Mouse (Mus musculus): ENCODE measurements around the gene Wbp2. TPM values are rescaled to one million over a fixed set of nuclear protein-coding genes. Genes with fewer than 3 reads are reported as not detected.

Gene Wbp2
- total RNA-seq (2014; fragmentation: Nextera tagmentation) (160 and 169 TPM in 2 replicates), total RNA-seq (2017) (55.9 and 61.6 TPM in 2 replicates), polyA plus RNA-seq (2012) (499 and 545 TPM in 2 replicates)

- no peak for TF ChIP-seq CTCF (IDR thresholded peaks at IDR 0.05; ENCODE audit: low read depth, low read length)
- no peak for TF ChIP-seq POLR2AphosphoS5 (IDR thresholded peaks at IDR 0.05; ENCODE audit: insufficient replicate concordance, low read depth, low read length)
- no peak for TF ChIP-seq TAL1 (conservative IDR thresholded peaks at IDR 0.05; ENCODE audit: low read depth, low read length)
- no peak for TF ChIP-seq GATA1 (IDR thresholded peaks at IDR 0.05; ENCODE audit: borderline replicate concordance, low read length)
- TF ChIP-seq GATA2 (IDR thresholded peaks at IDR 0.05; ENCODE audit: borderline replicate concordance, low read depth, low read length): no peak
- H3K4me3 ChIP-seq (ENCODE audit: low read depth, low read length): peak within 1 kb of the TSS; percentile 73
- H3K27me3 ChIP-seq (ENCODE audit: insufficient read depth, low read length): no peaks in the 10 kb centered on the region
- peaks cover 44% of the 10 kb centered on the region for H3K36me3 ChIP-seq (replicated peaks)
- peaks cover 71% of the 10 kb centered on the region for H3K4me1 ChIP-seq (ENCODE audit: insufficient read depth, low read depth, low read length)
- no peaks in the 10 kb centered on the region for H3K9me3 ChIP-seq (replicated peaks)
- peak; percentile 96 for DNase-seq (ENCODE audit: low spot score)
- peak; percentile 93 for ATAC-seq (ENCODE audit: extremely low read depth, insufficient number of reproducible peaks, low FRiP score, poor library complexity, severe bottlenecking)
These were observed at the start of gene Wbp2 for GRCm38 (mm10) chr11:116086258-116087193. TSS of gene Wbp2 (minus strand) at chr11:116086995.

DNA sequence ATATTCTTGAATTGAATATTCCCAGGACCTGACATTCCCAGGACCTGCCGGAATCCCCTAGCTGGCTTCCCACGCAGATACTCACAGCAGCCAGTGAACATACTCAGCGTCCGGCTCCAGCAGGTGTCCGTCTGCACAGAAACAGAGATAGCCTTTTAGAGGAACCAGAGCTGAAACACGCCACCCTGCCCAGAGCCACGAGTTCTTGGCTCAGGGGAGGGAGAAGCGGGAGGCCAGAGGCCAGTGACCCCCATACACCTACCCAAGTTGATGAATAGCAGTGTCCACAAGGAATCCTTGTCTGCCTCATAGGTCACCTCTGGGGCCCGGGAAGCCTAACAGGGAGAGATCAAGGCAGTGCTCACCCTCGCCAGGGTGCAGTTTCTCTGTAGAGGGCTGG, 47.4 kb upstream of the Wbp2 start:
- H3K27me3 ChIP-seq (ENCODE audit: insufficient read depth, low read length): peaks cover 6% of the 10 kb centered on the region
- peaks cover 72% of the 10 kb centered on the region for H3K36me3 ChIP-seq (replicated peaks)
- DNase-seq (ENCODE audit: low spot score): no peak
- no peak for ATAC-seq (ENCODE audit: extremely low read depth, insufficient number of reproducible peaks, low FRiP score, poor library complexity, severe bottlenecking)
- peaks cover 37% of the 10 kb centered on the region for H3K4me1 ChIP-seq (ENCODE audit: insufficient read depth, low read depth, low read length)
- TF ChIP-seq TAL1 (conservative IDR thresholded peaks at IDR 0.05; ENCODE audit: low read depth, low read length): no peak
- TF ChIP-seq GATA2 (IDR thresholded peaks at IDR 0.05; ENCODE audit: borderline replicate concordance, low read depth, low read length): no peak
- H3K4me3 ChIP-seq (ENCODE audit: low read depth, low read length): no peak overlapping the region
- H3K9me3 ChIP-seq (replicated peaks): no peaks in the 10 kb centered on the region

DNA sequence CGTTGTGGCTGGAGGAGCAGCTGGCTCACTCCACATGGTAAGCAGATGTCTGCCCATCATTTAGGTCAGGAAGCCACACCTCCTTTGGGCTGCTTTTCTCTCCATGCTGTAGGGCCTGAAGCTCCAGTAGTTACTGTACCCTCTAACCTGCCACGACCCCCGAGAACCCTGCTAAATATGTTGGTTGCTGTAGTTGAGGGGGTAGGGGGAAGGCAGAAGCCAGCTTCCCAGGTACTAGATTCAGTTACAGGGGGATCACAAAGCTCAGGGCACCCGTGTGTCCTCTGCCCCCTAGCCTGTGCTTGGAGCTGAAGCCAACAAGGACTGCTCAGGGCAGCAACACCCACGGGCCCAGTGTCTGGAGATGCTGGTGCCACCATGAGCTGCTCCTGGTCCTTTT, 46.7 kb upstream of the Wbp2 start:
- DNase-seq (ENCODE audit: low spot score) (no peak), ATAC-seq (ENCODE audit: extremely low read depth, insufficient number of reproducible peaks, low FRiP score, poor library complexity, severe bottlenecking) (no peak)
- H3K36me3 ChIP-seq (replicated peaks): peaks cover 72% of the 10 kb centered on the region
- H3K27me3 ChIP-seq (ENCODE audit: insufficient read depth, low read length): peaks cover 10% of the 10 kb centered on the region
- H3K4me3 ChIP-seq (ENCODE audit: low read depth, low read length): no peak overlapping the region
- H3K9me3 ChIP-seq (replicated peaks): no peaks in the 10 kb centered on the region
- H3K4me1 ChIP-seq (ENCODE audit: insufficient read depth, low read depth, low read length): peaks cover 33% of the 10 kb centered on the region
- no peak for TF ChIP-seq GATA2 (IDR thresholded peaks at IDR 0.05; ENCODE audit: borderline replicate concordance, low read depth, low read length)
- TF ChIP-seq TAL1 (conservative IDR thresholded peaks at IDR 0.05; ENCODE audit: low read depth, low read length): no peak
- TF ChIP-seq POLR2AphosphoS5 (IDR thresholded peaks at IDR 0.05; ENCODE audit: insufficient replicate concordance, low read depth, low read length): no peak

- ATAC-seq (ENCODE audit: extremely low read depth, insufficient number of reproducible peaks, low FRiP score, poor library complexity, severe bottlenecking): no peak
- H3K27me3 ChIP-seq (ENCODE audit: insufficient read depth, low read length): peaks cover 16% of the 10 kb centered on the region
- TF ChIP-seq TAL1 (conservative IDR thresholded peaks at IDR 0.05; ENCODE audit: low read depth, low read length) (no peak), CTCF (IDR thresholded peaks at IDR 0.05; ENCODE audit: low read depth, low read length) (no peak), GATA1 (IDR thresholded peaks at IDR 0.05; ENCODE audit: borderline replicate concordance, low read length) (no peak), GATA2 (IDR thresholded peaks at IDR 0.05; ENCODE audit: borderline replicate concordance, low read depth, low read length) (no peak), POLR2AphosphoS5 (IDR thresholded peaks at IDR 0.05; ENCODE audit: insufficient replicate concordance, low read depth, low read length) (no peak)
- H3K4me1 ChIP-seq (ENCODE audit: insufficient read depth, low read depth, low read length): peaks cover 33% of the 10 kb centered on the region
- H3K36me3 ChIP-seq (replicated peaks): peaks cover 72% of the 10 kb centered on the region
- no peak for DNase-seq (ENCODE audit: low spot score)
- no peaks in the 10 kb centered on the region for H3K9me3 ChIP-seq (replicated peaks)
- H3K4me3 ChIP-seq (ENCODE audit: low read depth, low read length): no peak overlapping the region
These were observed 45.9 kb upstream of the Wbp2 start for GRCm38 (mm10) chr11:116132366-116133333.

DNA sequence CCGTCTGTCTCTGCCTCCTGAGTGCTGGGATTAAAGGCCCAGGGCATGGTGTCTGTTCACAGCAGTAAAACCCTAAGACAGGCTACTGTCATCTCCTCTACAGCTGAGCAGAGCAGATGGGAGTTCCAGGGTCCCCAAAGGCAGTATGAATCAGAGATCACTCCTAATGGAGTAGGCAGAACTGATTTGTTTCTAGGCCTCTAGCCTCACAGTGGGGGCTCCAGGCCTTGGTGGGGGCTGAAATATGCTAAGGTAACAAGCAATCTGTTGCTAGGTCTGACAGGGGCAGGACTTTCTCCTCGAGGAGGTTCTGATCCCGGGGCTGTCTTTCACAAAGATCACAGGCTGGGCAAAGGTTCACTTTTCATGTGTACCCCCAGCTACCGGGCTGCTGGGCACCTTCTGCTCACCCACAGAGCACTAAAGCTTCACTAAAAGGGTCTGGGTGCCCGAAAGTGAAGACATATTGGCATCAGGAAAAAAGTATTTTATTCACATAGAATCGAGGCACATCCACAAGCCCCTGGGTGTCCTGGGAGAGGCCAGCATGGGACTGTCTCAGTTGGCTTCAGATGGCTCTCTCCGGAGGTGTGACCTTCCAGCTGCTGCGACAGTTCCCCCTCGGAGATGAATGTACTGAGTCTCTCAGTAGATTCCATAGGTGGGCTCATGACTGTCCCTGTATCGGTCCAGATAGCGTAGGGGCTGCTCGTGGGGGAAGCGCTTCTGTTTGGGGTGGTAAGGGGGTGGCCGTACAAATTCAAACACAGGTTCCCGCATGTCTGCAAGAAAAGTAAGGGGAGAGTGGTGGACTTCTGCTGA, 44.8 kb upstream of the Wbp2 start:
- peaks cover 34% of the 10 kb centered on the region for H3K4me1 ChIP-seq (ENCODE audit: insufficient read depth, low read depth, low read length)
- peaks cover 19% of the 10 kb centered on the region for H3K27me3 ChIP-seq (ENCODE audit: insufficient read depth, low read length)
- TF ChIP-seq GATA1 (IDR thresholded peaks at IDR 0.05; ENCODE audit: borderline replicate concordance, low read length): no peak
- no peak for TF ChIP-seq GATA2 (IDR thresholded peaks at IDR 0.05; ENCODE audit: borderline replicate concordance, low read depth, low read length)
- no peak for TF ChIP-seq POLR2AphosphoS5 (IDR thresholded peaks at IDR 0.05; ENCODE audit: insufficient replicate concordance, low read depth, low read length)
- TF ChIP-seq CTCF (IDR thresholded peaks at IDR 0.05; ENCODE audit: low read depth, low read length): no peak
- TF ChIP-seq TAL1 (conservative IDR thresholded peaks at IDR 0.05; ENCODE audit: low read depth, low read length): no peak
- DNase-seq (ENCODE audit: low spot score) (no peak), ATAC-seq (ENCODE audit: extremely low read depth, insufficient number of reproducible peaks, low FRiP score, poor library complexity, severe bottlenecking) (no peak)
- H3K9me3 ChIP-seq (replicated peaks): no peaks in the 10 kb centered on the region
- H3K4me3 ChIP-seq (ENCODE audit: low read depth, low read length): no peak overlapping the region
- H3K36me3 ChIP-seq (replicated peaks): peaks cover 65% of the 10 kb centered on the region

All from G1E (cell line).